Mouse (Mus musculus) layer of hippocampus, adult 18-20 months (tissue): Measurements from ENCODE around the gene Teddm1b. TPM values are rescaled to one million over a fixed set of nuclear protein-coding genes. Genes with fewer than 3 reads are reported as not detected.

Experiments used
- DNase-seq, 2 experiments: peaks; one replicate each; pipeline ENCODE4 v3.0.0; 2022; ENCODE audit warnings: low spot score in 2 of 2
- microRNA-seq, 2 experiments: library from miRNA; unstranded; fragments of <30 nt; microRNA quantifications; one replicate each; pipeline ENCODE4 v1.2.0; 2021
- total RNA-seq, 2 experiments: library from RNA; stranded (reverse); gene quantifications; 2 replicates each; pipeline ENCODE4 v1.2.3; 2021

Gene Teddm1b
- total RNA-seq, 2 experiments from 2014 or later: not detected

DNA sequence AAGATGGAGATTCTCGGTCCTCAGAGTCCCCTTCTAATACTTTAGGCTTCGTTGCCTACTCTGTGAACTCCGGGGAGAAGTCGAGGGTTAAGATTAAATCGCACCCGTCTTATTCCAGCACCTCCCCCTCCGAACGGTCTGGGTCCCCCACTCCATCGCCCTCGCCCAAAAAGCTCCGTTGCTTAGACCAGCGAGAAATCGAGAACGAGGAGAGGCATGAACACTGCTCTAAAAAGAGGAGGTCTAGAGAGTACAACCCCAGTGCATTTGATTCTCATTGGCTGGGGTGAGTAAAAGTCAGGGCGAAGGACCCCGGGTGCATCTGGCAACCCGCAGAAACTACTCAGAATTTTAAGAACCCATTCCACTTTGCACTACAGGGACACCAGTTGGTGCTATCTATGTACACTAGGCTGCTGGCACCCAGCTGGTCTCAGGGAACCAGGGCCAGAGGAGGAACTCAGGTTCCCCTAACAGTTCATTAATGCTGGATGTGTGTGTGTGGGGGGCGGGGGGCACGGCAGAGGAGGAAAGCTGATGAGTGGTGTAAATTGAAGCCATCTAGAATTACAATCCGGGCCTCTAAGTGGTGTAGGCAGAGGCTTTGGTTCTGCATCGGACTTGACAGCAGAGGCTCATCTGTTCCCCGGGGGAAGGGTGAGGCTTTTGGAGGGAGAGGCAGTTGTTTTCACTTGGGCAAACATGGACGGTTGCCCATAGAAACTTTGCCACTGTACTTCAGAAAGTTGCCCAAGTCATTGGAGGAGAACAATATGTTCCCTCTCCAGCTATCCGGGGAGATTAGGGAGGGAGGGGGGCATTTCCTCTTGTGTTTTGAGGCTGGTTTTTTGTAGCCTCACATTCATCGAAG is 26.9 kb downstream of the Teddm1b start:
- no peak for DNase-seq

GRCm38 (mm10) chr1:153903006-153903405 is 28.9 kb downstream of the Teddm1b start:
- DNase-seq: peak in 1 of 2 experiments; percentile 9

GRCm38 (mm10) chr1:153904236-153904635 is 30.1 kb downstream of the Teddm1b start:
- peak in 1 of 2 experiments; percentile 66 for DNase-seq

DNA sequence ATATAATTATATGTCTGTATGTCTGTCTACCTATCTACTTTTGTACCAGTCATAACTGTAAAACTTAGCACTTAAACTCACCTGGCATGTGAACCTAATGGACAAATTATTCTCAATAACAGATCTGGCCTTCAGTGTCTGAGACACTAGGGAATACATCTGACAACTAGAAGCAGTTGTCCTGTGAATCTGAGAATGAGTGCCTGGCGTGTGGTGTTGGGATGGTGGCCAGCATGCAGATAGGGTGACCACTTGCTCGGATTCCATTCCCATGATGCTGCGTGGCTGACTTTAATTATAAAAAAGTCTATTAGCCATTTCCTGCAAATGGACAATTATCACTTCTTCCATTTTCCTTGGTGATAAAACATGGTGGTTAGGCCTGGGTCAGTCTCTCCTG is 31.7 kb downstream of the Teddm1b start:
- DNase-seq: peak in 1 of 2 experiments; percentile 1

- no peak for DNase-seq
Measured at GRCm38 (mm10) chr1:153908208-153908607, 34.1 kb downstream of the Teddm1b start.

DNA sequence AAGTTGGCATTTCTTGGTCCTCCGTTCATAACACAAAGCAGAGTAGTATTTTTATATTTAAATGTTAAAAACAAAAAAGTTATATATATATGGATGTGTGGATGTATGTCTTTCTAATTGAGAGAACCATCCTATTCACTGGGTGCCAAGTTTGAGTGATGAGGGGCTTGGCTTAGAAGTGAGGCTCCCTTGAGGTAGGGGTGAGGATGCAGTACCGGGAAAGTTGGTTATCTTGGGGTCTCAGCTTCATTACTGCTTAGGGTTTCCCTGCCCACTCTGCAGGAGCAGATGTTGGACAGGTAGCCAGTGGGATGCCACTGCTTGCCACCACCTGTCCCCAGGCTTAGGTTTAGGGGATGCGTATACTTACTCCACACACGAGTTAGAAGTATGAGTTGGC is 34.6 kb downstream of the Teddm1b start:
- no peak for DNase-seq

DNA sequence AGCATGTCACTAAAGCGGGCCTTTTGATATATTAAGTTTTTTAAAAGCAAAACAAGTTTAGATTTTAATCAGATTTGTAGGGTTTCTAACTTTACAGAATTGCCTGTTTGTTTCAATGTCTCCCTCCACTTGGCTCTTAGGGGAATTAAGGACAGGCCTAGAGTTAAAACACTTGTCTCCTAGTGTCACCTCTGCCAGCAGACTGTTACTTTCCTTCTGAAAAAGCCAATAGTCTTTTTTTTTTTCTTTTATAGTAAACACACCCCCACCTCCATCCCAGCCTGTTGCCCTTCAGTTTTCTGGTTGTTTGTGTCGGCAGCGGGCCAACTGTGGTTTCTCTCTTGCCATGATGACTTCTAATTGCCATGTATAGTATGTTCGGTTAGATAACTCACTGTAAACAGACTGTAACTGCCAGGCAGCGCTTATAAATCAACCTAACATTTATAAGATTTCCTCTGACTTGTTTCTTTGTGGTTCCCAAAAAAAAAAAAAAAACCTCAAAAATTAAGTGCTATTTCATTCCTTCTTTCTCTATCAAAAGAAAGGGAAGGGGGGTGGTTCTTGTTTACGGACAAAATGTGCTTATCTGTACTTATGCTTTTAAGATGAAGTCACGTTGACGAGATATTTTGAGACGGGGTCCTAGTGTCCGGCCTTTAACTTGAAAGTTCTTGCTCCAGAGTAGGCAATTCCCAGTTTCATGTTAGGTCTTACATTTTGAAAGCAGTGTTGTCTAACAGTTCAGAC is 35.2 kb downstream of the Teddm1b start:
- DNase-seq: no peak

DNA sequence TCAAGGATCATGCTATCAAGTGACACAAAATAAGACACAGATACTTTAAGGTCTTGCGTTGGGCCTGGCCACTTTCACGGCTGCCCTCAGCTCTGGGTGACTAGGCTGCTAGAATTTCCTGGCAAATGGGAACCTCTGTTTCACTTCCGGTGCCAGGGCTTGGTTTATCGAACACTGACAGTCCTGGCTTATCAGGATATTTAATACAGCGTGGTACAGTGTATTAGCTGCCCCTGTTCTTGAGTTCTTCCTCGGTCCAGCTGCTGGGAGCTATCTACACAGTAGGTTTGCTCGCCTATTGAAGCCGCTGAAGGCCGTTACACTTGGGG is 35.8 kb downstream of the Teddm1b start:
- DNase-seq: no peak

GRCm38 (mm10) chr1:153910423-153910822 is 36.3 kb downstream of the Teddm1b start:
- no peak for DNase-seq

- no peak for DNase-seq
Measured at GRCm38 (mm10) chr1:153911276-153911795, 37.2 kb downstream of the Teddm1b start.

GRCm38 (mm10) chr1:153913869-153914268 is 39.7 kb downstream of the Teddm1b start:
- no peak for DNase-seq

- DNase-seq: no peak
Measured at GRCm38 (mm10) chr1:153918521-153919206, 44.5 kb downstream of the Teddm1b start.

DNA sequence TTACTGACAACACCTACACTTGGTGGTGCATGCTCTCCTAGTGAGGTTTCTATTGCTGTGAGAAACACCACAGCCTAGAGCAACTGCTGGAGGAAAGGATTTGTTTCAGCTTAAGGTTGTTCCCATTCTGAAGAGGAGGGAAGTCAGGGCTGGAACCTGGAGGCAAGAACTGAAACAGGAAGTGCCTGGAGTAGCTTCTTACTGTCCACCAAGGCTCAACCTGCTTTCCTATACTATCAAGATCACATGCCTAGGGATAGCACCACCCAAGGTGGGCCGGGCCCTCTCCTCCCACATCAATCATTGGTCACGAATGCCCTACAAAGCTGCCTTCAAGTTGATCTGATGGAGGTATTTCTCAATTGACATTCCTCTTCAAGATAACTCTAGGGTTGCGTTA is 47.5 kb downstream of the Teddm1b start:
- no peak for DNase-seq

GRCm38 (mm10) chr1:153922571-153923021 is 48.5 kb downstream of the Teddm1b start:
- DNase-seq: no peak

DNA sequence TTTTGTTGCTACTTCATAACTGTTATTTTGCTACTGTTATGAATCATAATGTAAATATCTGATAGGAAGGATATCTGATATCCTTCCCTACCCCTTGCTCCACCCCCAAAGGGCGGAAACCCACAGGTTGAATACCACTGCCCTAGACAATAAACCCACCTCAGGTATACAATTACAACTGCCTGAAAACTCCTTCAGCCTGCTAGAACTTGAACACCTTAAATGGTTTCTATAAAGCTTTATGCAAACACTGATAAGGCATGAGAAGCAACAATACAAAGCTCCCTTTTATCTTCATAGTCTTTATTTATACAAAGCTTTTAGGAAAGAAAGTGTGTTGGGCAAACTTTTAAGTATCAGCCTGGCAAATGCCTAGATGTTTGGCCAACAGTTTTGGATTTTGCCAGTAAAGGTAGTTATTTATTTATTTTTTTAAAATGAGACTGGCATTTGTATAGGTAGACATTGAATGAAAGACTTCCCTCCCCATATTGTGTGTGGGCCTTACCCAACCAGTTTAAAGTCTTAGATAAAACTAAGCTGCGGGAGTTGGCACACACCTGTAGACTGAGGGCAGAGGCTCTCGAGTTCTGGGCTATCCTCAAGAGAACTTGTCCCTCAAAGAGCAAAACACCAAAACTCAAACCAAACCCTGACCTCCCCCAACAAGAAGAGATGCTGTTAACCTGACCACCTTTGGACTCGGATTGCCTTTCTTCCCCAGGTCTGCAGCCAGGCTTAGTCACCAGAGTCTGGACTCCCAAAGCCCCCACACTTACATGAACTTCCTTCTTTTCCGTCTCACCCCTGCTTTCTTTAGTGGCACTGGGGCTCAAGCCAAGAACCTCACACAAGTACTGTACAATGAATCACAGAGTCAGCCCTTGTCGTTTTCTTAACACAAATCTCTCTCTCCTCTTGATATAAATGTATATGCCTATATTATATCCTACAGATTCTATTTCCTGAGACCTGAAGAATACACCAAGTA is 50.5 kb downstream of the Teddm1b start:
- DNase-seq: no peak

Small RNA genes lying within 50 kb of the gene (microRNA-seq; reads per million reads assigned to microRNA genes)
- gene Mir8114: 10.9 to 15.6 reads per million in 2 experiments

Other genes with a start within 250 kb of the Teddm1b start
- gene Rgs8, start 221.3 kb upstream of the Teddm1b start, total RNA-seq: 10 to 100 TPM; 70.7 to 73.5 TPM
- gene Rgs16, start 134.0 kb upstream of the Teddm1b start, total RNA-seq: 1 to 10 TPM; 6.8 to 6.9 TPM
- 1 to 10 TPM; 5.8 to 6.7 TPM for gene Rnasel, start 124.9 kb upstream of the Teddm1b start, total RNA-seq
- gene Rgsl1, start 30.2 kb upstream of the Teddm1b start, total RNA-seq: under 1 TPM; 0.48 to 0.50 TPM
- not detected for gene Teddm1a, start 17.4 kb downstream of the Teddm1b start, total RNA-seq
- 1,000 to 10,000 TPM; 2,043 to 2,070 TPM for gene Glul, start 25.6 kb downstream of the Teddm1b start, total RNA-seq
- 1 to 10 TPM; 1.7 to 2.4 TPM for gene Teddm2, start 25.9 kb downstream of the Teddm1b start, total RNA-seq